Comparison of ENCODE assay signal across 11 mouse cellular contexts in genomic region chr5:147050816-147051499, GRCm38 (mm10). TPM values are rescaled to one million over a fixed set of nuclear protein-coding genes. Genes with fewer than 3 reads are reported as not detected.
DNase-seq lines count a peak whose midpoint lies in the region; ATAC-seq and TF ChIP-seq lines count a peak whose summit lies in the region.
"Had no signal": no experiment of that assay in that cellular context is flagged by ENCODE, and none has a peak within 500 bp of the region (broad histone marks: within the 10 kb centered on the region; RNA-seq: fewer than 3 reads in every experiment).

No protein-coding gene starts in this region.

- 78% methylated on average over 13 of the region's 13 CpGs for WGBS in forebrain, embryonic 10.5 days
- WGBS in forebrain, embryonic 16.5 days = 78% methylated on average over 13 of the region's 13 CpGs
- 64% methylated on average over 13 of the region's 13 CpGs for WGBS in lung, postnatal 0 days
- WGBS in neural tube, embryonic 15.5 days = 83% methylated on average over 13 of the region's 13 CpGs

- no peaks in the 10 kb centered on the region for H3K9me3 ChIP-seq in forebrain, embryonic 10.5 days
- H3K9me3 ChIP-seq in forebrain, embryonic 16.5 days (ENCODE audit: control insufficient read depth, low read length) = no peaks in the 10 kb centered on the region
- H3K9me3 ChIP-seq in lung, postnatal 0 days (ENCODE audit: low read length) = no peaks in the 10 kb centered on the region
- H3K9me3 ChIP-seq in neural tube, embryonic 15.5 days (replicated peaks) = no peaks in the 10 kb centered on the region
- H3K9me3 ChIP-seq: embryonic facial prominence, embryonic 12.5 days had no signal

- no peak for TF ChIP-seq EP300 in lung, postnatal 0 days (IDR thresholded peaks at IDR 0.05)

- ATAC-seq in forebrain, embryonic 16.5 days = no peak
- ATAC-seq in lung, postnatal 0 days = no peak
- ATAC-seq in granulocyte monocyte progenitor cell, adult 5-6 weeks (replicated peaks; ENCODE audit: poor library complexity, severe bottlenecking) = peak; percentile 50
- ATAC-seq in neural tube, embryonic 15.5 days (ENCODE audit: low FRiP score) = no peak

- H3K4me3 ChIP-seq in forebrain, embryonic 10.5 days = no peak overlapping the region
- no peak overlapping the region for H3K4me3 ChIP-seq in forebrain, embryonic 16.5 days (replicated peaks; ENCODE audit: low read length)
- no peak overlapping the region for H3K4me3 ChIP-seq in lung, postnatal 0 days (ENCODE audit: low read depth, low read length)
- no peak overlapping the region for H3K4me3 ChIP-seq in neural tube, embryonic 15.5 days (replicated peaks)
- H3K4me3 ChIP-seq: embryonic facial prominence, embryonic 12.5 days had no signal

- H3K4me2 ChIP-seq in forebrain, embryonic 16.5 days (ENCODE audit: low read length) = no peak overlapping the region
- peak overlapping the region; percentile 30; the same call in 1 of the 2 replicates for H3K4me2 ChIP-seq in lung, postnatal 0 days (replicated peaks; ENCODE audit: low read depth, low read length)
- peak overlapping the region; percentile 7; the same call in 1 of the 2 replicates for H3K4me2 ChIP-seq in neural tube, embryonic 15.5 days

- no peaks in the 10 kb centered on the region for H3K36me3 ChIP-seq in forebrain, embryonic 10.5 days (replicated peaks)
- H3K36me3 ChIP-seq in forebrain, embryonic 16.5 days (ENCODE audit: control insufficient read depth, insufficient read depth) = no peaks in the 10 kb centered on the region
- H3K36me3 ChIP-seq in lung, postnatal 0 days (ENCODE audit: insufficient read depth, low read length) = no peaks in the 10 kb centered on the region
- no peaks in the 10 kb centered on the region for H3K36me3 ChIP-seq in neural tube, embryonic 15.5 days
- H3K36me3 ChIP-seq: embryonic facial prominence, embryonic 12.5 days had no signal

- intact Hi-C loops in left cerebral cortex, postnatal 14 days (cut with DNase I) = no loop called here

- H3K27me3 ChIP-seq in forebrain, embryonic 10.5 days (ENCODE audit: poor library complexity, severe bottlenecking) = no peaks in the 10 kb centered on the region
- no peaks in the 10 kb centered on the region for H3K27me3 ChIP-seq in forebrain, embryonic 16.5 days (replicated peaks; ENCODE audit: control insufficient read depth, insufficient read depth, low read length)
- H3K27me3 ChIP-seq in lung, postnatal 0 days (replicated peaks; ENCODE audit: insufficient read depth, low read length) = no peaks in the 10 kb centered on the region
- H3K27me3 ChIP-seq in neural tube, embryonic 15.5 days (replicated peaks) = no peaks in the 10 kb centered on the region
- H3K27me3 ChIP-seq: embryonic facial prominence, embryonic 12.5 days had no signal

- peaks cover 28% of the 10 kb centered on the region for H3K4me1 ChIP-seq in forebrain, embryonic 10.5 days
- H3K4me1 ChIP-seq in forebrain, embryonic 16.5 days (replicated peaks; ENCODE audit: control insufficient read depth, insufficient read depth, low read length) = peaks cover 15% of the 10 kb centered on the region
- H3K4me1 ChIP-seq in lung, postnatal 0 days (ENCODE audit: insufficient read depth, low read depth, low read length) = peaks cover 13% of the 10 kb centered on the region; the same call in 1 of the 2 replicates
- H3K4me1 ChIP-seq in neural tube, embryonic 15.5 days = peaks cover 18% of the 10 kb centered on the region

- no peak for DNase-seq in forebrain, embryonic 10.5 days (ENCODE audit: extremely low spot score, low spot score)
- DNase-seq in lung, postnatal 0 days (ENCODE audit: low spot score) = no peak
- DNase-seq in lung, postnatal 25 days (ENCODE audit: low spot score) = no peak
- DNase-seq in right cerebral cortex, postnatal 10 days (ENCODE audit: low spot score in 2 of 2) = no peak
- DNase-seq in left cerebral cortex, postnatal 14 days (ENCODE audit: low spot score in 2 of 2) = no peak
- DNase-seq: gastrocnemius, postnatal 36 days; thymus, adult 18-20 months had no signal

- H3K27ac ChIP-seq in forebrain, embryonic 10.5 days = 0 out of 2 replicates have a peak overlapping the region, but pooled peaks have one; percentile 41
- H3K27ac ChIP-seq in forebrain, embryonic 16.5 days (ENCODE audit: low read length) = no peak overlapping the region
- H3K27ac ChIP-seq in lung, postnatal 0 days (ENCODE audit: low read length) = no peak overlapping the region
- H3K27ac ChIP-seq in neural tube, embryonic 15.5 days (replicated peaks) = no peak overlapping the region
- H3K27ac ChIP-seq: embryonic facial prominence, embryonic 12.5 days had no signal

- no peak for TF ChIP-seq CTCF in lung, postnatal 0 days (IDR thresholded peaks at IDR 0.05)

- no peak overlapping the region for H3K9ac ChIP-seq in forebrain, embryonic 16.5 days (replicated peaks; ENCODE audit: low read depth, low read length)
- H3K9ac ChIP-seq in lung, postnatal 0 days (replicated peaks; ENCODE audit: low read depth) = no peak overlapping the region
- H3K9ac ChIP-seq in neural tube, embryonic 15.5 days (replicated peaks) = no peak overlapping the region
- H3K9ac ChIP-seq: embryonic facial prominence, embryonic 12.5 days had no signal

RNA-seq across cellular contexts. Expression of gene Lnx2, which starts 25.4 kb away (rescaled TPM):
- 8.6 and 9.8 TPM in 2 replicates for polyA plus RNA-seq in forebrain, embryonic 10.5 days (2016; fragmentation: Nextera tagmentation; extraction: Ambion mirVana)
- 12.8 and 14.3 TPM in 2 replicates for polyA plus RNA-seq in forebrain, embryonic 16.5 days (2015; fragmentation: Nextera tagmentation; extraction: Ambion mirVana)
- 12.4 and 14.5 TPM in 2 replicates for polyA plus RNA-seq in lung, postnatal 0 days (2015; fragmentation: Nextera tagmentation; extraction: Ambion mirVana)
- total RNA-seq in granulocyte monocyte progenitor cell, adult 5-6 weeks (2014; fragmentation: Nextera tagmentation) = 7.9 and 8.9 TPM in 2 replicates
- 5.6 and 11.3 TPM in 2 replicates for total RNA-seq in granulocyte monocyte progenitor cell, adult 5-6 weeks (2017)
- 4.2 and 6.5 TPM in 2 replicates for polyA plus RNA-seq in neural tube, embryonic 15.5 days (2015; fragmentation: Nextera tagmentation; extraction: Ambion mirVana)
- 1 to 10 TPM; 5.3 to 7.6 TPM for total RNA-seq in left cerebral cortex, postnatal 14 days (2021)

RNA-seq across cellular contexts. Expression of gene Polr1d, which starts 25.9 kb away (rescaled TPM):
- 129 and 132 TPM in 2 replicates for polyA plus RNA-seq in forebrain, embryonic 10.5 days (2016; fragmentation: Nextera tagmentation; extraction: Ambion mirVana)
- 107 and 115 TPM in 2 replicates for polyA plus RNA-seq in forebrain, embryonic 16.5 days (2015; fragmentation: Nextera tagmentation; extraction: Ambion mirVana)
- polyA plus RNA-seq in lung, postnatal 0 days (2015; fragmentation: Nextera tagmentation; extraction: Ambion mirVana) = 106 and 107 TPM in 2 replicates
- total RNA-seq in granulocyte monocyte progenitor cell, adult 5-6 weeks (2014; fragmentation: Nextera tagmentation) = 135 and 160 TPM in 2 replicates
- 133 and 146 TPM in 2 replicates for total RNA-seq in granulocyte monocyte progenitor cell, adult 5-6 weeks (2017)
- polyA plus RNA-seq in neural tube, embryonic 15.5 days (2015; fragmentation: Nextera tagmentation; extraction: Ambion mirVana) = 106 and 112 TPM in 2 replicates
- total RNA-seq in left cerebral cortex, postnatal 14 days (2021) = 10 to 100 TPM; 72.9 to 79.5 TPM
